Mouse (Mus musculus) frontal cortex, adult 2 months (tissue): Measurements from ENCODE around the gene Herpud2. TPM values are rescaled to one million over a fixed set of nuclear protein-coding genes. Genes with fewer than 3 reads are reported as not detected.
A peak's percentile ranks its signal among the peaks of the same experiment; 100 is the strongest.
"Not testable (repeated sequence)": the region's sequence is repeated elsewhere in the genome, so short reads cannot be mapped to it uniquely, and the experiment has no call there.

Experiments used
- DNase-seq, 2 experiments: peaks; one replicate each; pipeline ENCODE4 v3.0.0; 2022; ENCODE audit warnings: low spot score in 1 of 2; ENCODE audit errors: extremely low spot score in 1 of 2
- polyA plus RNA-seq: library from polyadenylated mRNA; depleted of rRNA; stranded (reverse); fragments of >200 nt; gene quantifications from 2 replicates; pipeline ENCODE4 v1.2.3, GENCODE M21; 2012

Herpud2 gene
- polyA plus RNA-seq, 1 experiment, result 40.5 TPM

GRCm38 (mm10) chr9:25150791-25151610 is 619 bp downstream of the Herpud2 start:
- DNase-seq, result peak in 1 of 2 experiments; percentile 53

GRCm38 (mm10) chr9:25148767-25149166 is 2.9 kb downstream of the Herpud2 start:
- DNase-seq, result no peak

GRCm38 (mm10) chr9:25145925-25146324 is 5.7 kb downstream of the Herpud2 start:
- no peak for DNase-seq

GRCm38 (mm10) chr9:25143950-25144349 is 7.7 kb downstream of the Herpud2 start:
- DNase-seq, result no peak

DNA sequence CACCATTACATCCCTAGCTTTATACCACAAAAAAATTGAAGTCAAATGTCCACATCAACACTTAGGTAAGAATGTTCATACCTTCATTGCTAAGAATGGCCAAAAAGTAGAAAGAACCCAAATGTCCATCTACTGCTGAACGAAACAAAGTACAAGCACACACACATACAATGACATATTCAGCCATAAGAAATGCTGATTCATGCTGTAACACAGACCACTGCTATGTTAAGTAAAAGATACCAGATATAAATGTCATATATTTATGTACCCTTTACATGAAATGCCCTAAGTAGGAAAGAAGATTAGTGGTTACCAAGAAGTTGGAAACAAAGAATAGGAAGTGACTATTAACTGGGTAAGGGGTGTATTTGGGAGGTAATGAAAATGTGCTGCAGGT is 8.6 kb downstream of the Herpud2 start:
- no peak for DNase-seq

DNA sequence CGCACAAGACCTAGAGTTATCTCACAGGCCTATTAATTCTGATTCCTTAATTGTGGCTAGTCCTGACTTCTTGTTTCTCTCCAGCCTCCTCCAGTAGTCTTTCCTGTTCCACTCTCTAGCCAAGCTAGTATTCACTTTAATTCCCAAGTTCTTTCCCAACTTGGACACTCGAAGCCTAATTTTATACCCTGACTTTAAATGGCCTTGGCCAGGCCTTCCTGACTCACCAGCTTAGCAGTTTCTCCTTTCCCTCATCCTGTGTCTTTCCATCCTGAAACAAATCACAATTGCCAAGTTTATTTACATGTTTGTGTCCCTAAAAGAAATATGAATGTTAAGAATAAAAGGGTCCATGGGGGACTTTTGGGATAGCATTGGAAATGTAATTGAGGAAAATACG is 9.6 kb downstream of the Herpud2 start:
- DNase-seq, result no peak

DNA sequence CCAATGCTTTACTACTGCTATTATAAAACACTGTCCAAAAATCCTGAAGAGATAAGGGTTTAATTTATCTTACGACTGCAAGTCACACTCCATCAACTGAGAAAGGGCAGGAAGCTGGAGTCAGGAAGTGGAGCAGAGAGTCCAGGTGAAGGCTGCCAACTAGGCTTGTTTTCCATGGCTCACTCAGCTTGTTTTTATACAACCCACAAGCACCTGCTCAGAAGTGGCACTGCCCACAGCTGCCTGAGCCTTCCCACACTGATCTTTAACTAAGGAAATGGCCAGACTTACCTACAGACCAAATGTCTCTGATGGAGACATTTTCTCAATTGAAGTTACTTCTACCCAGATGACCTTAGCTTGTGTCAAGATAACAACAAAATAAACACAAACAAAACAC is 11.3 kb downstream of the Herpud2 start:
- no peak for DNase-seq

DNA sequence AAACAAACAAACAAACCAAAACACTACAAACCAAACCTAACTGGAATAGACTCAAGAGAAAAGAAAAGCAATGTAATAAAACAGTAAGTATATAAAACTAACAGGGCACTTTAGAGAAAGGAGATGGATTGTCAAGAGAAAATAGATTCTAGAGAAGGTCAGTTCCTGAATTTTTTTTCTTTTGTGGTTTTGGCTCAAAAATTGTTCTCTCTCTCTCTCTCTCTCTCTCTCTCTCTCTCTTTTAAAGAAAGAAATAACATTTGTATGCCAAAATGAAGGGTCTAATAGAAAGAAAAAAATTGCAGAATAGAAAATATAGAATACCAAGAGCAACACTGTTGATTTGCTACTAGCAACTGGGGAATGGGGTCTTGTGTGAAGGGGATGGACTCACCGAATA is 12.7 kb downstream of the Herpud2 start:
- no peak for DNase-seq

DNA sequence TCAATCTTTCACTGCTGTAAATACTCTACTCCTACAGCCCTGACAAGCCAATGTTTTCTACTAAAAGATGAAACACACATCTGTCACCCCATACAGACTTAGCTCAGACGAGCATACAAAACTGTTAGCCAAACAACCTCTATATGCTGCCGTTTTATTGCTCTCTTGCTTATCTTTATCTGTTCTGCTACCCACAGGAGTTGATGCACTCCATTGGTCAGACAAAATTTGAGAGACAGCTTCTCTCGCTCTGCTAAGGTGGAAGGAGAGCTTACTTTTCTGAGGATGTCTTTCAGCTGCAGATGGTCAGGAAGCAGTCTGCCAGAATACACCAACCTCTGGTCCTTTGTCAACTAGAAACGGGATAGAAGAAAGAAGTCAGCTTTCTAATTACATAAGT is 18.7 kb downstream of the Herpud2 start:
- DNase-seq, result peak in 1 of 2 experiments; percentile 30

DNA sequence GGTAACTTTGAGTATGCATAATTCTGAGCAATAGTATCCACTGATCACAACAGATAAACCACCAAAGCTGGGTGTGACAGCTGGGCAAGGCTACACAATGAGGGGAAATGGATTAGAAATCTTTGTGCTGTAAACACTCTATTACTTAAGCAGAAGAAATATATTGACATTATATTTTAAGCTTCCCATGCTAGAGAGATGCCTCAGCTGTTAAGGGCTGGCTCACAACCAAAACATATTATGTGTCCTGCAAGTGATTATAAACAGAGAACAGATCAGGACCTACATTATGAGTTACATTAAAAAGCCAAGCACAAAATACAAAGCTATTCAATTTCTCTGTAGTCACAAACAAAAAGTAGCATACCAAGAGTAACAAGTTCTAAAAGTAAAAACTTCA is 19.4 kb downstream of the Herpud2 start:
- no peak for DNase-seq

GRCm38 (mm10) chr9:25124048-25124447 is 27.6 kb downstream of the Herpud2 start:
- no peak for DNase-seq

GRCm38 (mm10) chr9:25123590-25123989 is 28.0 kb downstream of the Herpud2 start:
- DNase-seq, result not testable (repeated sequence)

DNA sequence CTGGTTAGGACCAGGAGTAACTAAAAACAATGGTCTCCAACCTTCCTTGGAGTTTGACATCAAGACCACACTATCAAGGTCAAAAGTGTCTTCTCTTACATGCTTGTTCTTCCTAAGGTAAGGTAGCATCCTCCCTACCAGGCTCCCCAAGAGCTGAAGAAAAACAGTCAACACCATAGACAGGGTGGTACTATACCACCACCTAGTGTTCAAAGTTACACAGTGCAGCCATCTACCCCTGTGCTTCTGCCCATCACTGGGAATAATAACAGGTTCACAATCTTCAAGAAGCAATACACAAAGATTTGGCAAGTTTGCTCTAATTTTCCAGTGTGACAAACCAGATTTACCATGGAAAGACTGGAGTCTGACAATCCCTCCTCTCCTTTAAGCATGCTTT is 47.0 kb downstream of the Herpud2 start:
- DNase-seq, result peak; percentile 29 to 85

- no peak for DNase-seq
These were observed 48.7 kb downstream of the Herpud2 start for GRCm38 (mm10) chr9:25102881-25103280.

- DNase-seq, result no peak
These were observed 60.8 kb downstream of the Herpud2 start for GRCm38 (mm10) chr9:25090853-25091252.

DNA sequence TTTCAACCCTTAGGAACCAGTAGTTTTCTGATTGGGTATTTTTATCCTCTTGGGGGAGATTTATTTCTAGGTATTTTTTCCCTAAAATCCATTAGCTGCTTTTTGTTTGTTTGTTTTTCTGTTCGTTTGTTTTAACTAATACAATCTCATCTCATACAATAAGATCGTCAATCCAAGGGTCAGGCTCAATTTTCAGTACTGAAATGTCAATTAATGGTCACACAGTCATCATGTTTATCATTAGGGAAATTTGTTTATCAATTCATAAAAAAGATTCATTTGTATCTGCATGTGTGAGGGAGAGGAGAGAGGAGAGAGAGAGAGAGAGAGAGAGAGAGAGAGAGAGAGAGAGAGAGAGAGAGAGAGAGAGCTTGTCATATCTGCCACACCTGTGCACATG is 62.5 kb downstream of the Herpud2 start, which contains the start of gene Gm10181:
TSS of gene Gm10181 (plus strand) at position 301 of the 400 bp plus-strand sequence.
- no peak for DNase-seq

DNA sequence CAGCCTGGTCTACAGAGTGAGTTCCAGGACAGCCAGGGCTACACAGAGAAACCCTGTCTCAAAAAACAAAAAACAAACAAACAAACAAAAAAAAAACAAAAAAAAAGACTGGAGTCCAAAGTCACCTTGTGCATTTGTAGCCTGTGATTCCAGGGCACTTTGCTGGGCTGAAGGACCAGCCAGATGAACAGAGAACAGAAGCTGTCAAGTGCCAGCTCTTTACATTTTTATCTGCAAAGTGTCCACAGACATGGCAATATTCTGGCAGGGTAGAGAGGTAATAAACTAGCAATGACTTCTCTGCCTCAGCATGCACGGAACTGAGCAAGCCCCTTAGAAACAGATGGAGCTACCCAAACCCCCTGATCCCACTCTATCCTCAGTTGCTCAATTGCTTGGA is 75.1 kb downstream of the Herpud2 start:
- no peak for DNase-seq

DNA sequence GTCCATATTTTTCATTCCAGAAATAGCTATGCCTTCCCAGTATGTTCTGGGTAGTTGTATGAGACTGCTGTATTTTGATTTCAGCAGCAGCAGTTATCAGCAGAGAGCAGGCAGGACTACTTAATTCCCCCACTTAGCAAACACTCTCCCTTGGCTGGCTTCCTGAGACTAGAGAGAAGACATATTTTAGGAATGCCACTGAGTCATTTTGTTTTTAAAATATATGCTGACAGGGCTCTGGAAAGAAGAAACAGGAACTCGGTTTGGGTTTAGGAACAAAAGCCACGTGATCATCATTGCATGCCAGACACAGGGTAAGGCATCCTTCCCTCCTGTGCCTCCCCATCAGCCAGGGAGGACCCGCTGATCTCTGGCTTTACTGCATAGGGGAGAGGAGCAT is 75.6 kb downstream of the Herpud2 start:
- peak; percentile 33 to 66 for DNase-seq

DNA sequence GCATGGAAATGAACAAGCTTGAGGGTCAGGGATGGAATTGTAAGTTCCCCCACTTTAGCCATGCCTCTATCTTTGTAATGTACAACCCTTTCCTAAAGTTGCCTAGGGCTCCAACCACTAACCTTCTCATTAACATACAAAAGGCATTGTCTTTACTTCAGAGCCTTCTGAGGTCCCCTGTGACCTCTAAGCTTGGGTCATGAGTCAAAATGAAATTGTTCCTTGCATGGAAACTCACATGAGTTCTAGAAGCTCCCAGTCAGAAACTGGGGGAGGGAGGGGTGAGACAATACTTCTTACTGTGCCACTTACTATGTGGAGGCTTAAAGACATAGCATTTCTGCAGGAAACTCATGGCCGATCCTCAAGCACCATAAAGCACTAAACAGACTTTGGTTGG is 79.0 kb downstream of the Herpud2 start:
- no peak for DNase-seq

- no peak for DNase-seq
These were observed 92.9 kb downstream of the Herpud2 start for GRCm38 (mm10) chr9:25058726-25059125.
